Mouse (Mus musculus) layer of hippocampus, adult 2 months (tissue): ENCODE measurements around the gene Thsd4. TPM values are rescaled to one million over a fixed set of nuclear protein-coding genes. Genes with fewer than 3 reads are reported as not detected.

ENCODE experiments used
- DNase-seq, 2 experiments: peaks; one replicate each; pipeline ENCODE4 v3.0.0; 2022; ENCODE audit warnings: low spot score in 2 of 2
- H3K27ac ChIP-seq: fragments of 200-600 bp; 2 replicates; pipeline ENCODE4 v1.8.1; 2022
- H3K4me3 ChIP-seq: fragments of 200-600 bp; 2 replicates; pipeline ENCODE4 v1.8.1; 2022; ENCODE audit warnings: mild to moderate bottlenecking
- CTCF ChIP-seq: fragments of 200-600 bp; conservative IDR thresholded peaks from 2 replicates; pipeline ENCODE4 v1.8.1; 2022; ENCODE audit warnings: antibody characterized with exemption, mild to moderate bottlenecking, moderate library complexity
- total RNA-seq, 2 experiments: library from RNA; stranded (reverse); gene quantifications; 2 replicates each; pipeline ENCODE4 v1.2.3; 2021

Gene Thsd4
- total RNA-seq, 2 experiments from 2014 or later, result 18.9 to 20.9 TPM

GRCm38 (mm10) chr9:60025919-60026318 lies 495.9 kb downstream of the Thsd4 start:
- DNase-seq, result no peak
- Histone ChIP-seq H3K27ac (no peak overlapping the region), H3K4me3 (no peak overlapping the region)
- TF ChIP-seq CTCF, result no peak

DNA sequence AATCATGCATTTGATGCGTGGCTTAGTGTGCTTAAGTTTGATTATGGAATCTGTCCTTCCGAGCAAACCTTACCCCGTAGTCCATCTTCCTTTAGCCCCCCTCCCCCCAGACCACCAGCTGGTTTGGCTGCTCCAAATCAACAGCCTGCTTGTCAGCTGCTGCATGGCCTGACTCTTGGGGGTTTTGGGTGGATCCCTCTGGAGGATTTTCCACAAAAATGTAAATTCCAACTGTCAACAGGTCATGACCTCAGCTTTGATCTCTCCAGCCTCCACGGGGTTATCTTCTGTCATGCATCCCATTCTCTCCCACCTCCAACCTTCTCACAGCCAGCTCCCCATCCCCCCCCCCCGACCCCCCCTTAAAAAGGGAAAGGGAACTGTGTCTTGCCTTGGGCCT lies 496.9 kb downstream of the Thsd4 start:
- DNase-seq, result no peak

DNA sequence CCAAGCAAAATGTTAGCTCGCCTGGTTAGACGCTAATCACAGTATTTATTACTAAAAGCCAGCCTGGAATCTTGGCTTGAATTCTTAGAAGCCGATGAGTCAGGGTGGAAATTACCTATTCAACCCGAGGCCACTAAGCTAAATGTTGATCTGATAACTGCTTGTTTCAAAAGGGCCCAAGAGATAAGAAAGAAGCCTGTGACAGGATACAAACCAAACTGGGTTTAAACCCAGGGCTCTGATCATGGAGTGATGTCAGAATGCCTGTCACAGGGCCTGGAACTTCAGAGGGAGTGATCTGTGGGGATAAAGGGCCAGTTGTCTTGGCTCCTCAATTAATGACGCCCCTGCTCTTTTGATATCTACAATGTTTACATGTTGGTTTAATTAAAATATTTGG lies 497.3 kb downstream of the Thsd4 start:
- no peak for TF ChIP-seq CTCF
- Histone ChIP-seq H3K4me3 (no peak overlapping the region), H3K27ac (peak overlapping the region; percentile 36; the same call in 1 of the 2 replicates)
- no peak for DNase-seq

More for the DNA sequence above, 496.9 kb downstream of the Thsd4 start:
- no peak for TF ChIP-seq CTCF
- Histone ChIP-seq H3K27ac (peak overlapping the region; percentile 36; the same call in 1 of the 2 replicates), H3K4me3 (no peak overlapping the region)

GRCm38 (mm10) chr9:60022331-60022730 lies 499.5 kb downstream of the Thsd4 start:
- DNase-seq, result no peak
- no peak overlapping the region for H3K4me3 ChIP-seq
- no peak overlapping the region for H3K27ac ChIP-seq
- TF ChIP-seq CTCF, result no peak

- no peak overlapping the region for H3K27ac ChIP-seq
- TF ChIP-seq CTCF, result no peak
- no peak overlapping the region for H3K4me3 ChIP-seq
- no peak for DNase-seq
These were observed 501.4 kb downstream of the Thsd4 start for GRCm38 (mm10) chr9:60020444-60020843.

DNA sequence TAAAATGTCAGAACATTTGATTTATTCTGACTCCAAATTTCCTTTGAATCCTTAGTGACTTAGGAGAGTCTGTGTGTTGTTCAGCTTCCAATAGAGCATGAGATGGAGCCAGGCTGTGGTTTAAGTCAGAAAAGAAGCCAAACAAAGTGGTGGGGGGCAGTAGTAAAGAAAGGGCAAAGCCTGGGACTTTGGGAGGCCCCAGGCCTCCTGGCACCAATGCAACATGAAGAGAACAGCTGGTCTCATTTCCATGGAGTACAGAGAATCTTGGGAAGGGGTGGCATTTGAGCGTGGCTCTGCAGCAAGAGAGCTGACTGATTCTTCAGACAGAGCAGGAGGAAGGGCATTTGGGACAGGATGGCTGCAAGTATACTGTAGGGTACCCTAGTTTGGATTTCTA lies 511.6 kb downstream of the Thsd4 start:
- DNase-seq, result no peak
- no peak for TF ChIP-seq CTCF
- Histone ChIP-seq H3K4me3 (no peak overlapping the region), H3K27ac (peak overlapping the region; percentile 53; the same call in 1 of the 2 replicates)

- DNase-seq, result no peak
- no peak overlapping the region for H3K27ac ChIP-seq
- no peak for TF ChIP-seq CTCF
- no peak overlapping the region for H3K4me3 ChIP-seq
These were observed 512.9 kb downstream of the Thsd4 start for GRCm38 (mm10) chr9:60008936-60009335.

GRCm38 (mm10) chr9:60002323-60002722 lies 519.5 kb downstream of the Thsd4 start:
- Histone ChIP-seq H3K4me3 (no peak overlapping the region), H3K27ac (no peak overlapping the region)
- DNase-seq, result no peak
- TF ChIP-seq CTCF, result no peak

GRCm38 (mm10) chr9:60001444-60001843 lies 520.4 kb downstream of the Thsd4 start:
- TF ChIP-seq CTCF, result no peak
- Histone ChIP-seq H3K4me3 (no peak overlapping the region), H3K27ac (no peak overlapping the region)
- no peak for DNase-seq

- Histone ChIP-seq H3K4me3 (no peak overlapping the region), H3K27ac (no peak overlapping the region)
- TF ChIP-seq CTCF, result no peak
- no peak for DNase-seq
These were observed 524.1 kb downstream of the Thsd4 start for GRCm38 (mm10) chr9:59997725-59998124.

- no peak overlapping the region for H3K4me3 ChIP-seq
- TF ChIP-seq CTCF, result no peak
- DNase-seq, result no peak
- H3K27ac ChIP-seq, result no peak overlapping the region
These were observed 530.4 kb downstream of the Thsd4 start for GRCm38 (mm10) chr9:59991407-59991806.

DNA sequence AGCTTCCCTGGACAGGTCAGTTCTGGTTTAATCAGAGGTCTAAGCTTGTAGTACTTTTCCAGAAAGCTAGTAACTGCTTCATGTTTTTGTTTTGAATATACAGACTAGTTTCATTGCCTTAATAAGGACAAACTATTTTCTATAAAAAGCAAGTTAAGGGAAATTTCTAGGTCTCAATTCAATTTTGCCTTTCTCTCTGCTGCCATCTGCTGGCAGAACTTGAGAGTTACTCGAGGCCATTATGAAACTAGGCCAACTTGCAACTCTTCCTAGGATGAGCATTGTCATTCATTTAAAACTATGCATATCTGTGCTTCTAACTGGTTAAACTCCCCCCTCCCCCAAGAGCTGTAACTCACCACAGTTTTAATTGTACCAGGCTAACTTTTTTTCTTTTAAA lies 532.0 kb downstream of the Thsd4 start:
- H3K27ac ChIP-seq, result no peak overlapping the region
- peak; percentile 73 to 83 for DNase-seq
- no peak overlapping the region for H3K4me3 ChIP-seq
- TF ChIP-seq CTCF, result peak; percentile 91

DNA sequence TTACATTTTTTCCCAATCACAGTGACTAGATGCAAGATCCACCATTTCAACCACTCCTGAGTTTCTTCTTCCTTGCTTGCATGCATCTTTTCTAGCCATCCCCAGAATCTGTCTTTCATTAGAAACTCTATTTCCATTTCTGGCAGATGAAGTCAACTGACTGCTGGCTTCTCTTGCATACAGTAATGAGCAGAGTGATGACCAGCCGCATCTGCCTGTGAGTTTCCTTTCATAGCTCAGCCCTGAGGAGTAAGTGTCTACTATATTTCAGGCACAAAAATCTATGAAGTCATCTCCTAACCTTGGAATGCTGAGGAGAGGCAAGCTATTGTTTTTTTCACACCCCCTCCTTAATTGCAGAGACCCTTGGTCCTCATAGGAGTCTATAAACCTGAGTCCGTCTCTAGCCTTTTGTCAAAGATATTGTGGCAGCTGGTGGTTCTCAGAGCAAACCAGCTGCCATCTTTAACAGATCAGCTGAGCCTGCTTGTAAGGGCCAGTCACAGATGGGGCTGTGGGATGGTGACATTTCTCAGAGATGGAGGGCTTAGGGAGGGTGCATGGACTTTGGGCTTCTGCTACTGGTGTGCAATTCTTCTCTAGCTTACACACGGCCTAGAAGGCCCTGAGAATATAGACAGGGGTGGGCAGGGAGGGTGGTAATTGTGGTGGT lies 535.8 kb downstream of the Thsd4 start:
- no peak for TF ChIP-seq CTCF
- H3K27ac ChIP-seq, result peak overlapping the region; percentile 39; the same call in 1 of the 2 replicates
- peak; percentile 13 to 30 for DNase-seq
- no peak overlapping the region for H3K4me3 ChIP-seq

GRCm38 (mm10) chr9:59981116-59981515 lies 540.7 kb downstream of the Thsd4 start:
- no peak overlapping the region for H3K4me3 ChIP-seq
- TF ChIP-seq CTCF, result no peak
- DNase-seq, result no peak

More at GRCm38 (mm10) chr9:59981116-59981515, 540.7 kb downstream of the Thsd4 start:
- no peak overlapping the region for H3K27ac ChIP-seq
